Mouse (Mus musculus) C2C12 (cell line): ENCODE data around the gene Helq.

ENCODE experiments used
- CEBPB ChIP-seq: IDR thresholded peaks from one replicate; pipeline ENCODE4 v1.6.1; 2011; ENCODE audit warnings: low read depth, mild to moderate bottlenecking, control low read depth, moderate library complexity
- CTCF ChIP-seq: IDR thresholded peaks from one replicate; pipeline ENCODE4 v1.5.1; 2011; ENCODE audit not compliant: control insufficient read depth, insufficient read depth, insufficient read length
- MAX ChIP-seq: IDR thresholded peaks from one replicate; pipeline ENCODE4 v1.6.1; 2011; ENCODE audit warnings: mild to moderate bottlenecking, control low read depth
- USF1 ChIP-seq: IDR thresholded peaks from one replicate; pipeline ENCODE4 v1.6.1; 2011; ENCODE audit warnings: low read depth, mild to moderate bottlenecking, control low read depth, moderate library complexity

- TF ChIP-seq CTCF, result no peak
- TF ChIP-seq MAX, result no peak
- TF ChIP-seq USF1, result no peak
- TF ChIP-seq CEBPB, result no peak
Measured at GRCm38 (mm10) chr5:100833841-100834240, 35.4 kb upstream of the Helq start.
